Mouse (Mus musculus): Measurements from ENCODE around the gene Ugdh.

DNA sequence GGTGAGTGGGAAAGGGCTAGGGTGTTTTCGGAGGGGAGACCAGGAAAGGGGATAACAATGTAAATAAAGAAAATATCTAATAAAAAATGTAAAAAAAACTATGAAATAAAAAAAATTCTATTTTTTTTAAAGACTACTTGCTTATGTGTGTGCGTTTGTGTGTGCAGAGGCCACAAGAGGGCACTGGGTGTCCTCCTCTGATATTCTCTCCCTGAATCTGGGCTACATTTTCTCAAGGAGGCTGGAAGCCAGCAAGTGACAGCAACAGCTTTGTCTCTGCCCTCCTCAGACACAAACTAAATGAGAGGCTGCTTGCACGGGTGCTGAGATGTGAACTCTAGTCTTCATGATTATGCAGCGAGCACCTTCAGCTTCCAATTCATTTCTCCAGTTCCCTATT lies 42.5 kb upstream of the Ugdh start:
- TF ChIP-seq GATA1 (IDR thresholded peaks at IDR 0.05; ENCODE audit: low read length) (no peak), TAL1 (IDR thresholded peaks at IDR 0.05; ENCODE audit: low read length) (no peak)

Data from erythroblast, embryonic 14.5 days (primary cell).